Mouse (Mus musculus) G1E (cell line): Measurements from ENCODE around the gene Gm47841. TPM values are rescaled to one million over a fixed set of nuclear protein-coding genes. Genes with fewer than 3 reads are reported as not detected.

ENCODE experiments used
- ATAC-seq: 2 replicates; pipeline ENCODE4 v1.8.0; 2016; ENCODE audit warnings: mild to moderate bottlenecking; ENCODE audit not compliant: insufficient number of reproducible peaks, poor library complexity, low FRiP score, severe bottlenecking; ENCODE audit errors: extremely low read depth
- DNase-seq: peaks from one replicate; pipeline ENCODE4 v3.0.0; 2012; ENCODE audit warnings: low spot score
- H3K27me3 ChIP-seq: 2 replicates; pipeline ENCODE4 v1.6.1; 2012; ENCODE audit warnings: mild to moderate bottlenecking, low read length, inconsistent platforms; ENCODE audit not compliant: insufficient read depth
- H3K36me3 ChIP-seq: replicated peaks from 2 replicates; pipeline ENCODE3; 2012; ENCODE audit warnings: mild to moderate bottlenecking, inconsistent platforms
- H3K4me1 ChIP-seq: 2 replicates; pipeline ENCODE4 v1.6.1; 2012; ENCODE audit warnings: low read depth, low read length, inconsistent platforms, mixed read lengths; ENCODE audit not compliant: insufficient read depth
- H3K4me3 ChIP-seq: 2 replicates; pipeline ENCODE4 v1.5.1; 2012; ENCODE audit warnings: low read depth, mild to moderate bottlenecking, inconsistent platforms, low read length, moderate library complexity, mixed read lengths
- H3K9me3 ChIP-seq: replicated peaks from 2 replicates; pipeline ENCODE4 v1.6.1; 2012; ENCODE audit warnings: inconsistent platforms
- CTCF ChIP-seq: IDR thresholded peaks from 2 replicates; pipeline ENCODE4 v1.5.1; 2012; ENCODE audit warnings: low read depth, low read length, inconsistent platforms, mixed read lengths
- GATA1 ChIP-seq: IDR thresholded peaks from 2 replicates; pipeline ENCODE4 v1.6.1; 2012; ENCODE audit warnings: borderline replicate concordance, low read length, inconsistent platforms, mixed read lengths
- GATA2 ChIP-seq: IDR thresholded peaks from 2 replicates; pipeline ENCODE4 v1.6.1; 2012; ENCODE audit warnings: low read depth, low read length, inconsistent platforms, borderline replicate concordance
- POLR2AphosphoS5 ChIP-seq: IDR thresholded peaks from 2 replicates; pipeline ENCODE4 v1.6.1; 2012; ENCODE audit warnings: low read depth, low read length, inconsistent platforms; ENCODE audit not compliant: insufficient replicate concordance
- TAL1 ChIP-seq: conservative IDR thresholded peaks from 2 replicates; pipeline ENCODE4 v1.6.1; 2012; ENCODE audit warnings: low read depth, low read length, inconsistent platforms, mixed read lengths
- polyA plus RNA-seq: library from polyadenylated mRNA; stranded (reverse); fragments of >175 nt; gene quantifications from 2 replicates; pipeline ENCODE4 v1.2.3, GENCODE M21; 2012
- total RNA-seq, 2 experiments: library from RNA; stranded (forward) in 1 of 2; stranded (reverse) in 1 of 2; fragments of 200-1000 nt in 1 of 2; fragments of >200 nt in 1 of 2; fragmentation: Nextera tagmentation in 1 of 2; gene quantifications; 2 replicates each; pipeline ENCODE4 v1.2.3; 2014 to 2017

Gm47841 gene
- total and polyA plus RNA-seq, 3 experiments, result not detected

GRCm38 (mm10) chr15:101056225-101056624 lies 9.0 kb upstream of the Gm47841 start:
- Histone ChIP-seq H3K27me3 (no peaks in the 10 kb centered on the region; the same call in 1 of the 2 replicates), H3K4me1 (no peaks in the 10 kb centered on the region), H3K9me3 (peaks cover 91% of the 10 kb centered on the region), H3K4me3 (no peak overlapping the region), H3K36me3 (no peaks in the 10 kb centered on the region)
- no peak for DNase-seq
- no peak for ATAC-seq
- TF ChIP-seq GATA1 (no peak), TAL1 (no peak), POLR2AphosphoS5 (no peak), GATA2 (no peak)

GRCm38 (mm10) chr15:101054541-101054940 lies 7.3 kb upstream of the Gm47841 start:
- Histone ChIP-seq H3K9me3 (peaks cover 92% of the 10 kb centered on the region), H3K4me1 (no peaks in the 10 kb centered on the region), H3K27me3 (no peaks in the 10 kb centered on the region; the same call in 1 of the 2 replicates), H3K36me3 (no peaks in the 10 kb centered on the region), H3K4me3 (no peak overlapping the region)
- DNase-seq (no peak), ATAC-seq (no peak)
- TF ChIP-seq GATA2 (no peak), POLR2AphosphoS5 (no peak), GATA1 (no peak), CTCF (no peak), TAL1 (no peak)

- no peaks in the 10 kb centered on the region for H3K4me1 ChIP-seq
- no peak for ATAC-seq
- H3K4me3 ChIP-seq, result peak overlapping the region; percentile 30; the same call in 1 of the 2 replicates
- TF ChIP-seq CTCF (no peak), POLR2AphosphoS5 (no peak), TAL1 (no peak), GATA1 (no peak)
- H3K27me3 ChIP-seq, result no peaks in the 10 kb centered on the region; the same call in 1 of the 2 replicates
- DNase-seq, result no peak
- H3K36me3 ChIP-seq, result no peaks in the 10 kb centered on the region
- H3K9me3 ChIP-seq, result peaks cover 87% of the 10 kb centered on the region
Measured at GRCm38 (mm10) chr15:101053832-101054459, 6.7 kb upstream of the Gm47841 start.

- DNase-seq, result no peak
- Histone ChIP-seq H3K27me3 (no peaks in the 10 kb centered on the region; the same call in 1 of the 2 replicates), H3K4me3 (peak overlapping the region; percentile 9; the same call in 1 of the 2 replicates), H3K9me3 (peaks cover 89% of the 10 kb centered on the region), H3K4me1 (no peaks in the 10 kb centered on the region), H3K36me3 (no peaks in the 10 kb centered on the region)
- no peak for TF ChIP-seq POLR2AphosphoS5
- no peak for TF ChIP-seq TAL1
- no peak for TF ChIP-seq GATA1
- no peak for TF ChIP-seq GATA2
- TF ChIP-seq CTCF, result no peak
- no peak for ATAC-seq
Measured at GRCm38 (mm10) chr15:101052560-101053501, 5.6 kb upstream of the Gm47841 start.

- H3K36me3 ChIP-seq, result no peaks in the 10 kb centered on the region
- H3K4me1 ChIP-seq, result no peaks in the 10 kb centered on the region
- no peak for ATAC-seq
- no peaks in the 10 kb centered on the region; the same call in 1 of the 2 replicates for H3K27me3 ChIP-seq
- no peak for DNase-seq
- H3K9me3 ChIP-seq, result peaks cover 88% of the 10 kb centered on the region
- H3K4me3 ChIP-seq, result no peak overlapping the region
- TF ChIP-seq CTCF (no peak), POLR2AphosphoS5 (no peak), GATA2 (no peak), GATA1 (no peak), TAL1 (no peak)
Measured at GRCm38 (mm10) chr15:101051869-101052268, 4.7 kb upstream of the Gm47841 start.

- no peak for TF ChIP-seq CTCF
- no peak for TF ChIP-seq GATA1
- peaks cover 85% of the 10 kb centered on the region for H3K9me3 ChIP-seq
- no peaks in the 10 kb centered on the region for H3K36me3 ChIP-seq
- DNase-seq (no peak), ATAC-seq (no peak)
- no peaks in the 10 kb centered on the region for H3K27me3 ChIP-seq
- no peak overlapping the region for H3K4me3 ChIP-seq
- H3K4me1 ChIP-seq, result no peaks in the 10 kb centered on the region
Measured at GRCm38 (mm10) chr15:101048338-101048896, 1.2 kb upstream of the Gm47841 start.
